Mouse (Mus musculus) stomach, postnatal 0 days (tissue): ENCODE results near the gene Rmdn3.

Source experiments
- CTCF ChIP-seq: IDR thresholded peaks from 2 replicates; pipeline ENCODE4 v1.5.1; 2016; ENCODE audit warnings: antibody characterized with exemption, low read depth, mild to moderate bottlenecking, moderate library complexity
- EP300 ChIP-seq: optimal IDR thresholded peaks from 2 replicates; pipeline ENCODE3; 2016; ENCODE audit warnings: antibody characterized with exemption

- TF ChIP-seq CTCF (no peak), EP300 (no peak)
Measured at GRCm38 (mm10) chr2:119147775-119148174, 9.1 kb downstream of the Rmdn3 start.
